Mouse (Mus musculus): ENCODE results near the gene Ski.

The Ski gene

DNA sequence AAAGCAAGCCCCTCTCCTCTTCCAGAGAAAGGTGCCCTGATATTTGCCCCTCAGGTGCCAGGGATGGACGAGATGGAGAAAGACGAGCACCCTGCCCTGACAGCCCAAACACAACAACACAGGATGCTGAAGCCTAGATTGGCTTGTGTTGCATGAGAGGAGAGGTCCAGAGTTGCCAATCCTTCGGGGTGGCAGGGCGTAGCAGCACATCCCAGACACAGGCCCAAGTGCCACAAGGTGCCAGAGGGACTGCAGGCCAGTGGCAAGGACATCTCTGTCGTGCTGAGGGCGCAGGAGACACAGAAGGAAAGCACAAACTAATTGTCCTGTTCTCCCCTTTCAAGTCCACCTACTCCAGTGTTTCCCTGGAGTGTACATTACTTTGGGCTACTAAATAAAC is 8.2 kb downstream of the Ski start:
- no peak for DNase-seq (ENCODE audit: low spot score in 2 of 2)

GRCm38 (mm10) chr4:155213752-155214054 is 8.7 kb downstream of the Ski start:
- DNase-seq (ENCODE audit: low spot score in 2 of 2), result no peak

- no peak for DNase-seq (ENCODE audit: low spot score in 2 of 2)
These were observed 9.2 kb downstream of the Ski start for GRCm38 (mm10) chr4:155213052-155213751.

GRCm38 (mm10) chr4:155209494-155209893 is 12.9 kb downstream of the Ski start:
- DNase-seq (ENCODE audit: low spot score in 2 of 2), result no peak

- DNase-seq (ENCODE audit: low spot score in 2 of 2), result no peak
These were observed 13.3 kb downstream of the Ski start for GRCm38 (mm10) chr4:155209079-155209478.

GRCm38 (mm10) chr4:155208613-155209012 is 13.8 kb downstream of the Ski start:
- no peak for DNase-seq (ENCODE audit: low spot score in 2 of 2)

- no peak for DNase-seq (ENCODE audit: low spot score in 2 of 2)
These were observed 14.6 kb downstream of the Ski start for GRCm38 (mm10) chr4:155207841-155208240.

- no peak for DNase-seq (ENCODE audit: low spot score in 2 of 2)
These were observed 15.9 kb downstream of the Ski start for GRCm38 (mm10) chr4:155206498-155206897.

DNA sequence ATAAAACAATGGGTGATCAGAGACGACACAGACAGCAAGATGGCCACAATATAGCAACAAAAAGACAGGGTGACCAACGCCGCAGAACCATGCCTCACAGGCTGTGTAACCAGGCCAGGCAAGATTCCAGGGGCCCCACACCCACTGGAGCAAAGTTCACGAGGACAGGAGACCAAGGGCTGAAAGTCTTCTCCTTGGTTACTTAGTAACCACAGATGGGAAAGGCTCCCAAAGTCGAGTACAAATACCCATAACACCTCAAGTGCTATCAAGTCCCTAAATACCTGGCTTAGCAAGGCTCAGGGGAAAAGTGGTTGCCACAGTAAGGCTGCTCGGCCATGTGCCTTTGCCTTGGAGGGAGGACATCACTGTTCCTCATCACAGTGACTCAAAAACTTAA is 16.5 kb downstream of the Ski start:
- no peak for DNase-seq (ENCODE audit: low spot score in 2 of 2)

GRCm38 (mm10) chr4:155201764-155202163 is 20.6 kb downstream of the Ski start:
- DNase-seq (ENCODE audit: low spot score in 2 of 2), result no peak

DNA sequence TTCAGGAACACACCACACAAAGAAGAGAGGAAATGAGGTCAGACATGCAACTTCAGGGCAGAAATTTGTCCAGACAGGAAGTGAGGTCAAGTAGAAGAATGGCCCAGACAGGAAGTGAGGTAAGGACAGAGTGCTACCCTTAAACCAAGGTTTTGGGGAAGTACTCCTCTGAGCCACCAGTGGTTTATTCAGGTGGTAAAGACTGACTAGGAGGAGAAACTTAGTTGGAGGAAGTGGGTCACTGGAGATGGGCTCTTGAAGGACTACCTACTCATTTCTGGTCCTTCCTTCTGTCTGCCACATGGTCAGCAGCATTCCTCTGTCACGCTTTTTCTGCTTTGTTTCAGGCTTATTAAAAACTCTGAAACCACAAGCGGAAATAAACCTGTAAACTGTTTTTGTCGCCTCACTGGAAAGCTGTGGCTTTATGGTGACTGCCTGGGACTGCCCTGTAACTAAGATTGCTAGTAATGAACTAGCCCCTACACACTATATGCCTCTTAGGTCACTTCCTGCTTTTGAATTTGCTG is 21.5 kb downstream of the Ski start:
- DNase-seq (ENCODE audit: low spot score in 2 of 2), result no peak

- peak in 1 of 2 experiments; percentile 32 for DNase-seq (ENCODE audit: low spot score in 2 of 2)
These were observed 24.7 kb downstream of the Ski start for GRCm38 (mm10) chr4:155197726-155198125.

- DNase-seq (ENCODE audit: low spot score in 2 of 2), result no peak
These were observed 27.2 kb downstream of the Ski start for GRCm38 (mm10) chr4:155195204-155195603.

DNA sequence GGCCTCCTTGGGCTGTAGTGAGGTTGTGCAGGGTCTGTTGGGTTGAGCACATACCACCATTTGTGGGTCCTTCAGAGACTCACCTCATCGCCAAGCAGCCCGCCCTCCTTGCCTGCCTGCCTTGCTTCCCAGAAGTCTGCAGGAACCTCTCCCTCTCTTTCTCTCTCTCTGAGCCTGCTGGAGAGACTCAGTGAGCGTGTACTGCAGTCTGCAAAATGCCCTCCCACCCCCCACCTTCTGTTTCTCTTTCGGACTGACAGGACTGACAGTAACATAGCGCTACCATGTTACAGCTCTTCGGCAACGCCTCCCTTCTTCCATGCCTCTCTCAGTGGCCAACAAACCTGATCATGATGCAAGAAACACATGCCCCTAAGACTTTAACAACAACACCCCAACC is 32.1 kb downstream of the Ski start:
- no peak for DNase-seq (ENCODE audit: low spot score in 2 of 2)

GRCm38 (mm10) chr4:155189711-155190139 is 32.7 kb downstream of the Ski start:
- DNase-seq (ENCODE audit: low spot score in 2 of 2), result peak in 1 of 2 experiments; percentile 63

DNA sequence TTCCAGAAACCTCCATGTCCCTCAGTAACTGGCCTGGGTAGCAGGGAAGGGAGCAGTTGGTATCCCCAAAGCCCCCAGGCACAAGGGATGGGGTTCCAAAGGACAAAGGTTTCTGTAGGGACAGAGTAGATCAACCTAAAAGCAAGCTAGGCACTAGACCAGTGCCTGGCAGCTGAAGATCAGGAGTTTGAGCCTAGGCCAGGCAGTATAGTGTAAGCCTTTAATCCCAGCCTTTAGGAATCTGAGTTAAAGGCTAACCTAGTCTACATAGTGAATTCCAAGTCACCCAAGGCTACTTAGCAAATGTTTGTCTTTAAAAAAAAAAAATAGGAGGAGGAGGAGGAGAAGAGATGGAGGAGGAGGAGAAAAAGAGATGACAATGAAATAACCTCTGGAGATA is 33.6 kb downstream of the Ski start:
- DNase-seq (ENCODE audit: low spot score in 2 of 2), result no peak

- DNase-seq (ENCODE audit: low spot score in 2 of 2), result no peak
These were observed 34.1 kb downstream of the Ski start for GRCm38 (mm10) chr4:155188341-155188740.

DNA sequence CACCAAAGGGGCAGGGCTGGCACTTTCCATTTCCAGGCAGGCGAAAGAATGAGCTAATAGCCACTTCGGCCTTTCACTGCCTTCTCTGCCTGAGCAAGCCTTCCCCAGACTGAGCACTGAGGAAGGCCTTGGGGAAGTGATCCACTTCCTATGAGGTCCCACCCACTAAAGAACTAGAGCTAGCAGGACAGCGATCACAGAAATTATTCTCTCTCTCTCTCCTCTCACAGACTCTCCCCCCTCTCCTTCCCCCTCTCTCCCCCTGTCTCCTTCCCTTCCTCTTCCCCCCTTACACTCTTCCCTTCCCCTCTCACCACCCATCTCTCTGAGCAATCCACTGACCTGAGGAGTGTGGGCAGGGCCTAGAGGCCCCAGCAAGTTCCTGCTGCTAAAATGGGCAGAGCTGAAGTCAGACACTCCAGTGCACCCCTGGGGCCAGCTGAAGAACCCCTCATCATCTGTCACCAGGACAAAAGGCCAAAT is 35.2 kb downstream of the Ski start:
- DNase-seq (ENCODE audit: low spot score in 2 of 2), result peak; percentile 59 to 69

GRCm38 (mm10) chr4:155185845-155186244 is 36.5 kb downstream of the Ski start:
- no peak for DNase-seq (ENCODE audit: low spot score in 2 of 2)

DNA sequence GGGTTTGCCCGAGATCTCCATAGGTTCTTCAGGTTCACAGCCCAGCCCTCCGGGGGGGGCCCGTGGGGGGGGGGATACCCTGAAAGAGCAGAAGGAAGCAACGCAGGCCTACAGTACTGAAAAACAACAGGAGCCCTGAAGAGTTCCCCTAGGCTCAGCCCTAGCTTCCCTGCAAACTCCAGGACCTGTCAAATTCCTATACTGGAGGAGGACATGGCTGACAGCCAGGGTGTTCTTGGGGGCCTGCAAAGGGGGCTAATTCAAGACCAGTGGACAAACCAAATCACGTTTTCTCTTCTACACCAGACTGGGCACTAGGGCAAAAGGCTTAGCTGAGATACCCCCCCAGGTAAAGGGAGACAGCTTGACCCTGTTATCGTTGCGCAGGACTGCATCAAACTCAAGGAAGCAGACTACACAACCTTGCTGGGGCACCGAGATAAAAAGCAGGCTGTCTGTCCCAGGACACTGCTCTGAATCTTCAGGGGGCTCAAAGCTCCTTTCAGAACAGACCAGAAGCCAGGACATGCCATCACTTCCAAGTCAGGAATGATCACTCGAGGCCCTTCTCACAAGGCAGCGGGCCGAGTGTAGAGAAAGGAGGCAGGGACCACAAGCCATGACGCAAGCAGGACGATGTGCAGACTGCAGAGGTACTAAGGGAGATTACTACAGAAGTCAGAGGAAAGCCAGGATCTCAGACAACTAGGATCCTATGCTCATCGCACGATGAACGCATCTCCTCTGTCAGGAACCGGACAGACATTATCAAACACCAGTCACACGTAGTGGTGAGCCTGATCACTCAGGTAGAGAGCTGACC is 37.9 kb downstream of the Ski start:
- no peak for DNase-seq (ENCODE audit: low spot score in 2 of 2)

- no peak for DNase-seq (ENCODE audit: low spot score in 2 of 2)
These were observed 39.2 kb downstream of the Ski start for GRCm38 (mm10) chr4:155183201-155183600.

DNA sequence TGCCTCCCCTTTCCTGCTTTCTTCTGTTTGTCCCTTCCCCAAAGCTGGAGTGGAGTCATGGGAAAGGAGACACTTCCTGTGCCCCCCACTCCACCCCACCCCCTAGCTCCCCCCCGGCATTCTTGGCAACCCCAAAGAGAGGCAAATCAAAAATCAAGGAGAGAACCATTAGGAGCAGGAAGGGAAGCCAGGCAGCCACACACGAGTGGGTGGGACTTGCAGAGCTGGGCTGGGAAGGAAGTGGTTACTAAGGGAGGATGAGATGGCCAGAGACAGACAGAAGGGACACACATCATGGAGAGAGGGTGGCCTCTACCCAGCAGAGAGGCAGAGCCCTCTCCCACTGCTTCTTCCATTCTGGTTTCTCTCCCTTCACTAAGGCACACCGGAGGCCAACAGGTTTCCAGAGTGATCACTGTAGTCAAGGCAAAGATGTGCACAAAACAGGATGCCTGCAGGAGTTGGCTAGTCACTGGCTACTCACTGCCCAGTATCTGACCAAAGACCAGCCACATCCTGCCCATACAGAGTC is 43.3 kb downstream of the Ski start:
- peak; percentile 56 for DNase-seq (ENCODE audit: low spot score in 2 of 2)

DNA sequence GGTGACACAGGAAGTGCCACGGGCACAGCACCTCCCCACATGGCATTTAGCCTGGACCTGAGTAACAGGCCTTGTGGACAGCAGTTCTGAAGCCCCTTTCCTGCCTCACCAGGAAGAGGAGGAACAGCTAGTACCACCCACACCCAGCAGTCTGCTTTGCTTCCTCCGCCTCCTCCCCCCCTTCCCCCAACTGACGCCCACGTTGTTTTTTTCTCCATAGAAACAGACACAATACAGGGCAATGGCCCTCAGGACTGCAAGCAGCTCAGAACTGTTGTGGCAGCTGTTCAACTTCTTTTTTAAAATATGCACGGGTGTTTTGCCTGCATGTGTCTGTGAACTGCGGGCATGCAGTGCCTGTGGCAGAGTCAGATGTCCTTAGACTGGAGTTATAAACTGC is 44.1 kb downstream of the Ski start:
- DNase-seq (ENCODE audit: low spot score in 2 of 2), result peak; percentile 85 to 88
